Mouse (Mus musculus): ENCODE measurements around the gene G6pc3.

Gene G6pc3

GRCm38 (mm10) chr11:102219247-102219993 is 30.0 kb downstream of the G6pc3 start:
- peak; percentile 74 for DNase-seq

- peak; percentile 79 for DNase-seq
Observed at GRCm38 (mm10) chr11:102219994-102220346, 30.6 kb downstream of the G6pc3 start.

- DNase-seq, result no peak
Observed at GRCm38 (mm10) chr11:102220451-102220850, 31.0 kb downstream of the G6pc3 start.

GRCm38 (mm10) chr11:102221243-102221953 is 32.0 kb downstream of the G6pc3 start:
- no peak for DNase-seq

GRCm38 (mm10) chr11:102221954-102222351 is 32.5 kb downstream of the G6pc3 start:
- peak; percentile 70 for DNase-seq

GRCm38 (mm10) chr11:102223166-102223565 is 33.7 kb downstream of the G6pc3 start:
- peak; percentile 61 for DNase-seq

GRCm38 (mm10) chr11:102224686-102225085 is 35.3 kb downstream of the G6pc3 start:
- peak; percentile 59 for DNase-seq

GRCm38 (mm10) chr11:102225221-102225620 is 35.8 kb downstream of the G6pc3 start:
- DNase-seq, result no peak

- DNase-seq, result peak; percentile 46
Observed at GRCm38 (mm10) chr11:102226067-102226978, 36.9 kb downstream of the G6pc3 start.

GRCm38 (mm10) chr11:102227270-102228190 is 38.1 kb downstream of the G6pc3 start:
- peak; percentile 43 for DNase-seq

- DNase-seq, result no peak
Observed at GRCm38 (mm10) chr11:102228191-102228545, 38.7 kb downstream of the G6pc3 start.

- DNase-seq, result peak; percentile 38
Observed at GRCm38 (mm10) chr11:102228646-102229268, 39.3 kb downstream of the G6pc3 start.

- peak; percentile 66 for DNase-seq
Observed at GRCm38 (mm10) chr11:102229331-102229953, 40.0 kb downstream of the G6pc3 start.

GRCm38 (mm10) chr11:102230006-102230741 is 40.8 kb downstream of the G6pc3 start, which contains the start of gene Hdac5:
TSS of gene Hdac5 (minus strand) at chr11:102230166.
- DNase-seq, result peak; percentile 99

- no peak for DNase-seq
Observed at GRCm38 (mm10) chr11:102236022-102236421, 46.6 kb downstream of the G6pc3 start.

GRCm38 (mm10) chr11:102240636-102241035 is 51.2 kb downstream of the G6pc3 start:
- DNase-seq, result no peak

GRCm38 (mm10) chr11:102241246-102241645 is 51.8 kb downstream of the G6pc3 start:
- DNase-seq, result no peak

GRCm38 (mm10) chr11:102241874-102242273 is 52.5 kb downstream of the G6pc3 start:
- no peak for DNase-seq

Measured in cerebellum, adult 9-10 months (tissue).